Mouse (Mus musculus) cerebellum, adult 2 months (tissue): ENCODE results near the gene Sf3b5. TPM values are rescaled to one million over a fixed set of nuclear protein-coding genes. Genes with fewer than 3 reads are reported as not detected.
"Not testable (repeated sequence)": the region's sequence is repeated elsewhere in the genome, so short reads cannot be mapped to it uniquely, and the experiment has no call there.

Source experiments
- DNase-seq, 2 experiments: peaks; one replicate each; pipeline ENCODE4 v3.0.0; 2021
- H3K27ac ChIP-seq: fragments of 200-500 bp; 2 replicates; pipeline ENCODE4 v1.5.1; 2012; ENCODE audit warnings: low read length, control low read depth, inconsistent platforms; ENCODE audit not compliant: insufficient read depth
- H3K27me3 ChIP-seq: fragments of 200-500 bp; 2 replicates; pipeline ENCODE4 v1.6.1; 2012; ENCODE audit warnings: inconsistent platforms, mild to moderate bottlenecking, low read length, moderate library complexity; ENCODE audit not compliant: control insufficient read depth, insufficient read depth
- H3K4me1 ChIP-seq: fragments of 200-500 bp; 2 replicates; pipeline ENCODE4 v1.6.1; 2011; ENCODE audit warnings: low read length; ENCODE audit not compliant: control insufficient read depth, insufficient read depth
- H3K4me3 ChIP-seq: fragments of 200-500 bp; replicated peaks from 2 replicates; pipeline ENCODE3; 2011; ENCODE audit warnings: mild to moderate bottlenecking, low read depth, low read length, control low read depth; ENCODE audit not compliant: insufficient read depth
- CTCF ChIP-seq: fragments of 200-500 bp; IDR thresholded peaks from 2 replicates; pipeline ENCODE4 v1.5.1; 2011; ENCODE audit warnings: low read depth, mild to moderate bottlenecking, control low read depth, low read length, moderate library complexity, borderline replicate concordance; ENCODE audit not compliant: insufficient read depth
- POLR2A ChIP-seq: fragments of 200-500 bp; IDR thresholded peaks from 2 replicates; pipeline ENCODE4 v1.6.1; 2011; ENCODE audit warnings: low read length, control low read depth, borderline replicate concordance; ENCODE audit not compliant: insufficient read depth
- WGBS: fragments of 180-500 bp; shearing (Covaris S2); methylation state at CpG from one replicate; pipeline ENCODE4 v1.1.7; 2018; 5-methylcytosine and 5-hydroxymethylcytosine counted together
- polyA plus RNA-seq: library from polyadenylated mRNA; depleted of rRNA; stranded (reverse); fragments of >200 nt; gene quantifications from 2 replicates; pipeline ENCODE4 v1.2.3, GENCODE M21; 2012

Gene Sf3b5
- polyA plus RNA-seq, 1 experiment = 19.1 TPM

DNA sequence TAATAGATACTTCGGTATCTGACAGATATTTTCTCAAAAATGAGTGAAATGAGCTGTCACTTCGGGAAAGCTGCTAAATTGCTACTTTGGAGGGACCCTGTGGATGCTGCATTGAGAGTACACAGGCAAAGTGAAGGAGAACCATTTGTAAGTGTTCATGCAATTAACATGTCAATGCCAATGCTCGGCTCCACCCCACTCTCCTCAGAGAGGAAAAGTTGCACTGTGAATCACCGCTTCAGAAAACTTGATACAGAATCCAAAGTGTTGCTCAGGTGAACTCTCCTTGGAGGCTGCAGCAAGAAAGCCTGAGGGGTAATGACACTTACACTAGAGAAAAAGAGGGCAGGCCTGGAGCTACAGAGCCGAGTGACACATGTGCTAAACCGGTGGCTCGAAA, 8.9 kb downstream of the Sf3b5 start:
- 73% methylated on average over 7 of the region's 7 CpGs for WGBS

DNA sequence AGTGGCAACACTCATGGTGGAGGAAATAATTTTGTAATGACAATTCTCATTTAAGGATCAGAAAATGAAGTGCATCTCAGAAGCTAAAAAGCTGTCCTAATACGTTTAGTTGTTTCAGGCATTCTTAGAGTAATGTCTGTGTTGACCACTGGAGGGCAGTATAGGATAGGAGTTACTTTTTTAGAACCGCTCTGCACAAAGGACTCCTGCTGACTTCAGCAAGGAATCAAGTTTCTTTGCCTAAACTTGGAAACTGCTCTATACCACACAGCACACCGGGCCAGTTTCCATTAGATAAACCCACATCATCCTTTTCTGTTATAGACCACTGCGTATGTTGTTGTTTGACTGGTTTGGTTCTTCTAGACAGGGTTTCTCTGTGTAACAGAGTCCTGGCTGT, 11.4 kb downstream of the Sf3b5 start:
- Histone ChIP-seq H3K27me3 (no peaks in the 10 kb centered on the region), H3K4me1 (no peaks in the 10 kb centered on the region), H3K27ac (no peak overlapping the region), H3K4me3 (no peak overlapping the region)
- WGBS = 21% methylated on average over 4 of the region's 4 CpGs
- no peak for TF ChIP-seq POLR2A
- TF ChIP-seq CTCF = peak; percentile 55; the same call in 1 of the 2 replicates
- DNase-seq = peak; percentile 19 to 58

More for the DNA sequence above, 8.9 kb downstream of the Sf3b5 start:
- H3K27ac ChIP-seq = no peak overlapping the region
- H3K4me1 ChIP-seq = peaks cover 3% of the 10 kb centered on the region; the same call in 1 of the 2 replicates
- no peak overlapping the region for H3K4me3 ChIP-seq
- H3K27me3 ChIP-seq = no peaks in the 10 kb centered on the region
- no peak for DNase-seq
- TF ChIP-seq CTCF (no peak), POLR2A (no peak)

DNA sequence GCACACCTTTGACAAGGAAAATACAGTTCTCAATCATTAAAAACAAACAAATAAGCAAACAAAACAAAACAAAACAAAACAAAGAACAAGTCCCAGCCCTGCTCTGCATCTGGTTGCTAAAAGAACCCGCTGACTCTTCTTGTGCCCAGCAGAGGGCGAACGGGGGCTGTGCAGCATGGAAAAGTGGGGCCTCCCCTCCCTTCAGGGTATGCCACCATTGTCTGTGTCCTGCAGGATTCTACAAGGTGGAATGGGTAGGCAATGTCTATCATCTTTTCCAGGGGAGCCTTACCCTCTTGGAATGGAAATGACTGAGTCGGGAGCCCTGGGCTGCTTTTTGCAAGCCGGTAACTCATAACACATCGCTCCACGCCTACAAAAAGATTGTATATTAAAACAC, 13.4 kb downstream of the Sf3b5 start:
- Histone ChIP-seq H3K4me1 (no peaks in the 10 kb centered on the region), H3K27ac (no peak overlapping the region), H3K4me3 (no peak overlapping the region), H3K27me3 (no peaks in the 10 kb centered on the region)
- WGBS = 61% methylated on average over 7 of the region's 7 CpGs
- TF ChIP-seq CTCF = peak; percentile 51
- no peak for TF ChIP-seq POLR2A
- DNase-seq = no peak

GRCm38 (mm10) chr10:13019026-13019425, 13.9 kb downstream of the Sf3b5 start:
- DNase-seq = no peak
- WGBS = 42% methylated on average over 5 of the region's 5 CpGs
- no peak overlapping the region for H3K27ac ChIP-seq
- H3K4me1 ChIP-seq = no peaks in the 10 kb centered on the region
- no peaks in the 10 kb centered on the region for H3K27me3 ChIP-seq
- no peak for TF ChIP-seq POLR2A
- TF ChIP-seq CTCF = no peak
- no peak overlapping the region for H3K4me3 ChIP-seq

- DNase-seq = no peak
- H3K4me1 ChIP-seq = no peaks in the 10 kb centered on the region
- no peak overlapping the region for H3K27ac ChIP-seq
- TF ChIP-seq CTCF (no peak), POLR2A (no peak)
- 26% methylated on average over 4 of the region's 4 CpGs for WGBS
- H3K27me3 ChIP-seq = no peaks in the 10 kb centered on the region
- H3K4me3 ChIP-seq = no peak overlapping the region
Observed at GRCm38 (mm10) chr10:13022103-13022502, 17.0 kb downstream of the Sf3b5 start.

- H3K4me3 ChIP-seq, H3K4me1 ChIP-seq, H3K27me3 ChIP-seq, H3K27ac ChIP-seq, DNase-seq: not testable (repeated sequence)
- 75% methylated on average over 3 of the region's 3 CpGs for WGBS
Observed at GRCm38 (mm10) chr10:13023985-13024384, 18.8 kb downstream of the Sf3b5 start.

GRCm38 (mm10) chr10:13027702-13028101, 22.6 kb downstream of the Sf3b5 start:
- no peak for DNase-seq
- Histone ChIP-seq H3K4me1 (no peaks in the 10 kb centered on the region), H3K27ac (no peak overlapping the region), H3K4me3 (no peak overlapping the region), H3K27me3 (no peaks in the 10 kb centered on the region)
- WGBS = 71% methylated on average over 5 of the region's 5 CpGs
- TF ChIP-seq CTCF = no peak
- no peak for TF ChIP-seq POLR2A

DNA sequence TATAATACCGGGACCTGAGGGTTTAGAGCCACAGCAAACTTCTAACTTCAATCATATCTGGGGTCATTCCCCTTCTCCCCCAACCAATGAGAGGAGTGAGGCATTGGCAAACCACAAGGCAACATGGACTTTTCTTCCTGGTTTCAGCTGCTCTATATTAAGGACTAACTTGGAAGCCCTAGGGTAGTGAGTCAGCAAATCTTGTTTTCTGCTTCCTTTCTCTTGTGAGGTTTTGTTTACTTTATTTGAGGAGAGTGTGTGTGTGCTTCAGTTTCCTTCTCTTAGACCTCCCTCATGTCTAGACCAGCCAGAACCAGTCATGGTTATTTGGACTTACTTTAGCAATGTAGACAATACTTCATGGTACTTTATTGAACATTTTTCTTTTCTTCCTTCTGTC, 23.1 kb downstream of the Sf3b5 start:
- H3K4me3 ChIP-seq = no peak overlapping the region
- TF ChIP-seq POLR2A = no peak
- no peak for TF ChIP-seq CTCF
- H3K27ac ChIP-seq = no peak overlapping the region
- DNase-seq = no peak
- WGBS = 92% methylated on average over 1 of the region's 1 CpGs
- H3K4me1 ChIP-seq = no peaks in the 10 kb centered on the region
- H3K27me3 ChIP-seq = no peaks in the 10 kb centered on the region
